Mouse (Mus musculus) myocyte (in vitro differentiated cells): ENCODE results near the gene Esr2. TPM values are rescaled to one million over a fixed set of nuclear protein-coding genes. Genes with fewer than 3 reads are reported as not detected.

Source experiments
- H3K27me3 ChIP-seq: one replicate; pipeline ENCODE4 v1.6.1; 2011; ENCODE audit not compliant: control insufficient read depth, insufficient read depth, insufficient read length
- H3K36me3 ChIP-seq: one replicate; pipeline ENCODE4 v1.6.1; 2011; ENCODE audit not compliant: control insufficient read depth, insufficient read depth
- H3K4me2 ChIP-seq: one replicate; pipeline ENCODE4 v1.6.1; 2011; ENCODE audit warnings: low read depth, control low read depth
- H3K4me3 ChIP-seq: one replicate; pipeline ENCODE4 v1.5.1; 2011; ENCODE audit warnings: mild to moderate bottlenecking, control low read depth, moderate library complexity
- H3K79me2 ChIP-seq: one replicate; pipeline ENCODE4 v1.6.1; 2011; ENCODE audit not compliant: control insufficient read depth, insufficient read depth
- H3ac ChIP-seq: one replicate; pipeline ENCODE4 v1.6.1; 2011; ENCODE audit not compliant: control insufficient read depth, insufficient read length
- CEBPB ChIP-seq: IDR thresholded peaks from 2 replicates; pipeline ENCODE4 v1.6.1; 2011; ENCODE audit warnings: mild to moderate bottlenecking, moderate library complexity; ENCODE audit not compliant: poor library complexity, insufficient read depth, severe bottlenecking
- E2F4 ChIP-seq: IDR thresholded peaks from one replicate; pipeline ENCODE4 v1.6.1; 2011; ENCODE audit warnings: mild to moderate bottlenecking, control low read depth, moderate library complexity; ENCODE audit not compliant: insufficient read depth
- MAX ChIP-seq: IDR thresholded peaks from one replicate; pipeline ENCODE4 v1.6.1; 2011; ENCODE audit warnings: low read depth, mild to moderate bottlenecking, control low read depth
- MYOD1 ChIP-seq, 3 experiments: IDR thresholded peaks; one replicate each; pipeline ENCODE4 v1.6.1; 2011; ENCODE audit warnings: control low read depth in 2 of 3, low read depth in 2 of 3, mild to moderate bottlenecking in 2 of 3, moderate library complexity in 1 of 3; ENCODE audit not compliant: insufficient read length in 2 of 3, control insufficient read depth in 1 of 3
- MYOG ChIP-seq, 3 experiments: IDR thresholded peaks; one replicate each; pipeline ENCODE4 v1.6.1; 2011; ENCODE audit warnings: control low read depth in 2 of 3, low read depth in 2 of 3, mild to moderate bottlenecking in 2 of 3; ENCODE audit not compliant: insufficient read length in 2 of 3, control insufficient read depth in 1 of 3, insufficient read depth in 1 of 3
- POLR2A ChIP-seq: IDR thresholded peaks from one replicate; pipeline ENCODE4 v1.6.1; 2011; ENCODE audit warnings: low read depth, mild to moderate bottlenecking, control low read depth, moderate library complexity; ENCODE audit not compliant: insufficient read length
- POLR2AphosphoS2 ChIP-seq: IDR thresholded peaks from one replicate; pipeline ENCODE4 v1.6.1; 2011; ENCODE audit warnings: low read depth, control low read depth; ENCODE audit not compliant: insufficient read length
- REST ChIP-seq: IDR thresholded peaks from one replicate; pipeline ENCODE4 v1.6.1; 2011; ENCODE audit warnings: mild to moderate bottlenecking, control low read depth, moderate library complexity; ENCODE audit not compliant: insufficient read depth, insufficient read length
- SRF ChIP-seq: IDR thresholded peaks from one replicate; pipeline ENCODE4 v1.6.1; 2011; ENCODE audit warnings: low read depth; ENCODE audit not compliant: control insufficient read depth, insufficient read length
- TCF12 ChIP-seq: IDR thresholded peaks from one replicate; pipeline ENCODE4 v1.6.1; 2011; ENCODE audit warnings: mild to moderate bottlenecking, control low read depth; ENCODE audit not compliant: poor library complexity, insufficient read depth, severe bottlenecking
- TCF3 ChIP-seq: IDR thresholded peaks from one replicate; pipeline ENCODE4 v1.6.1; 2011; ENCODE audit warnings: low read depth, control low read depth; ENCODE audit not compliant: insufficient read length
- USF1 ChIP-seq: IDR thresholded peaks from one replicate; pipeline ENCODE4 v1.6.1; 2011; ENCODE audit warnings: low read depth, mild to moderate bottlenecking, control low read depth, moderate library complexity
- polyA plus RNA-seq: library from polyadenylated mRNA; unstranded; fragments of >200 nt; fragmentation: generic; extraction: Trizol; gene quantifications from one replicate; pipeline ENCODE4 v1.2.1, GENCODE M21; 2012; ENCODE audit warnings: missing spikeins

The Esr2 gene
- polyA plus RNA-seq, 1 experiment = 0.02 TPM

DNA sequence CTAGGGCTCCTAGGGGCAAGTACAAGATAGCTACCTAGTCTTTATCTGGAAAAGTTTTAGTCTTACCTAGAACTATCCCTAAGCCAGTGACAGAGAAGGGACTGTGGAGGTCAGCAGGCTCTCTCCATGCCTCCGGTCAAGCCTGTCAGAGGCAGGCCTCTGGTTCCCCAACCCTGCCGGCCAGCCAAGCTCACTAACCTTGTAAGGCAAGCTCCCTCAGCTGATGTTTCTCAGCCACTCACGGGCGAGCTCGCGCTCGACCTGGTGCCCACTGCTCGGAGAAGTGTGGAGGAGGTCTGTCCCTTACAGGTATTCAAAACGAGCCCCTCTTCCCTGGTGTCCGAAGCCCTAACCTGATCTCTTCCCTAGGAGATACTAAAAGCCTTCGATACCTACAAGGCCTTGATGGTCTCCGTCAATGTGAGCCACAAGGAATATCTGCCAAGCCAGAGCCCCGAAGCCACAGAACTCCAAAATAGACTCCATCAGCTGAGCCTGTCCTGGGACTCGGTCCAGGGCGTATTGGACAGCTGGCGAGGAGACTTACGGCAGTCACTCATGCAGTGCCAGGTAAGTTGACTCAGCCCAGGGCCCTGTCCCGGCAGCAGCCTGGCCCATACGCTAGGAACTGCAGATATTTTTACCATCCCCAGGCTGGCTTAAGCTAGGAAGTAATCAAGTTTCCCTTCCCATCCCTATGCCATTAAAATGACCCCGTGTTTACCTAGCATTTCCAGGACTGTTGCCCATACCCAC is 72.3 kb downstream of the Esr2 start:
- no peaks in the 10 kb centered on the region for H3K36me3 ChIP-seq
- no peak overlapping the region for H3K4me3 ChIP-seq
- no peak overlapping the region for H3ac ChIP-seq

DNA sequence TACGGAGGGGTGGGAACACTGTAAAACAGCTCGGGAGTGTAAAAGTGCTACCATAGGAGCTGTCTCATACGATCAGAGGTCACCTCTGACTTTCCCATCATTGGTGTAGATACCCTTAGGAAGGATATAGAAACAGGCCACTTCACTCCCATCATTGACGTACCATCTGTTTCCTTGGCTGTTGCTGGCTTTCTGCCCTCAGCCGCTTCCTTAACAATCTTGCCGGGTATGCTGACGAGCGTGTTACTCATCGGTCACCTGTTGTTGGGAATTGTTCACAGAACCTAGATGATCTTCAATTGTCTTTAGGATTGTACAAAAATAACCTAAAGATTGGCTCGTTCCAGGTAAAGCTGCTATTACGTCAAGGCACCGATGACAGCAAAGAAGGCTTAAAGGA is 74.4 kb downstream of the Esr2 start:
- TF ChIP-seq MYOD1 (IDR thresholded peaks at IDR 0.05; ENCODE audit: control insufficient read depth in 1 of 3, insufficient read length in 2 of 3, low read depth in 2 of 3) (no peak), MYOG (IDR thresholded peaks at IDR 0.05; ENCODE audit: control insufficient read depth in 1 of 3, insufficient read depth in 1 of 3, insufficient read length in 2 of 3, low read depth in 2 of 3) (no peak), E2F4 (no peak), REST (no peak), MAX (no peak), USF1 (no peak)
- Histone ChIP-seq H3K36me3 (no peaks in the 10 kb centered on the region), H3K79me2 (no peaks in the 10 kb centered on the region), H3K27me3 (no peaks in the 10 kb centered on the region), H3K4me3 (no peak overlapping the region), H3ac (no peak overlapping the region), H3K4me2 (no peak overlapping the region)

More for the DNA sequence above, 72.3 kb downstream of the Esr2 start:
- Histone ChIP-seq H3K27me3 (no peaks in the 10 kb centered on the region), H3K4me2 (peak overlapping the region; percentile 8), H3K79me2 (no peaks in the 10 kb centered on the region)
- TF ChIP-seq MYOG (IDR thresholded peaks at IDR 0.05; ENCODE audit: control insufficient read depth in 1 of 3, insufficient read depth in 1 of 3, insufficient read length in 2 of 3, low read depth in 2 of 3) (peak in 1 of 3 experiments; percentile 53), POLR2A (no peak), USF1 (no peak), REST (no peak), TCF3 (no peak), CEBPB (no peak), TCF12 (no peak), SRF (no peak), MYOD1 (IDR thresholded peaks at IDR 0.05; ENCODE audit: control insufficient read depth in 1 of 3, insufficient read length in 2 of 3, low read depth in 2 of 3) (peak in 1 of 3 experiments; percentile 72), MAX (no peak), E2F4 (no peak), POLR2AphosphoS2 (no peak)

DNA sequence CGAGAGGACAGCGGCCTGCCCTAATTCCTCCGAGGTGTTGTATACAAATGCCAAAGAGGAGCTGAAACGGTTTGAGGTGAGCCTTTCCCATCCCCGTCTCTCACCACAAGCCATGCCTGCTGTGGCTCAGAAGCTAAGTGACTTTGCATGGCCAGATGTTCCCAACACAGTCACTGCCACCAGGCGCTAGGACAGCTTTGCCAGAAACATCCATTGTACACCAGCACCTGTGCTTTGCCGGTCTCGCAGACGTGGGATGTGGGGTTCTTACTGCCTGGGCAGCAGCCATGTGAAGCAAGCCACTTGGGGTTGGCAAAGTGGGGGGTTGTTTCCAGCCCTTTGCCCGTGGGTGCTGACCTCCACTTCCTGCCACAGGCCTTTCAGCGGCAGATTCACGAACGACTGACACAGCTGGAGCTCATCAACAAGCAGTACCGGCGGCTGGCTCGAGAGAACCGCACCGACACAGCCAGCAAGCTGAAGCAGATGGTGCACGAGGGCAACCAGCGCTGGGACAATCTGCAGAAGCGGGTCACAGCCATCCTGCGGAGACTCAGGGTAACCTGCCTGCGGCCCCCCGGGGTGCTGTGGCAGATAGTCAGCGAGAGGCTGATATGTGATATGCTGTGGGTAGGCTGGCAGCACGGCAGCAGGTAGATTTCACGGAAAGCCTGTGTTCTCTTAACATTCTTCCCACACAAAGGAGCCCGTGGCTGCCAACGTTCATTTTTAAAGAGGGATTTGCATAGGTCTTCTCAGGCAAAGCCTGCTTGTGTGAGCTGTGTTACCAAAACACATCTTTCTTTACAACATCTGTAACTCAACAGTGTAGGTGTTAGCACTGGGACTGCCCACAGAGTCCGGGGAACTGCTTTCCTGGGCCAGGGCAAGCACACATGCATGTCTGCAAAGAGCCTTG is 81.7 kb downstream of the Esr2 start:
- H3ac ChIP-seq = no peak overlapping the region
- no peaks in the 10 kb centered on the region for H3K27me3 ChIP-seq
- H3K79me2 ChIP-seq = no peaks in the 10 kb centered on the region
- H3K4me2 ChIP-seq = no peak overlapping the region
- H3K36me3 ChIP-seq = no peaks in the 10 kb centered on the region
- TF ChIP-seq CEBPB (no peak), TCF3 (no peak), REST (no peak), TCF12 (no peak), SRF (no peak), USF1 (no peak), MYOG (IDR thresholded peaks at IDR 0.05; ENCODE audit: control insufficient read depth in 1 of 3, insufficient read depth in 1 of 3, insufficient read length in 2 of 3, low read depth in 2 of 3) (no peak), E2F4 (no peak), MAX (no peak), MYOD1 (IDR thresholded peaks at IDR 0.05; ENCODE audit: control insufficient read depth in 1 of 3, insufficient read length in 2 of 3, low read depth in 2 of 3) (no peak), POLR2A (no peak), POLR2AphosphoS2 (no peak)
- no peak overlapping the region for H3K4me3 ChIP-seq

DNA sequence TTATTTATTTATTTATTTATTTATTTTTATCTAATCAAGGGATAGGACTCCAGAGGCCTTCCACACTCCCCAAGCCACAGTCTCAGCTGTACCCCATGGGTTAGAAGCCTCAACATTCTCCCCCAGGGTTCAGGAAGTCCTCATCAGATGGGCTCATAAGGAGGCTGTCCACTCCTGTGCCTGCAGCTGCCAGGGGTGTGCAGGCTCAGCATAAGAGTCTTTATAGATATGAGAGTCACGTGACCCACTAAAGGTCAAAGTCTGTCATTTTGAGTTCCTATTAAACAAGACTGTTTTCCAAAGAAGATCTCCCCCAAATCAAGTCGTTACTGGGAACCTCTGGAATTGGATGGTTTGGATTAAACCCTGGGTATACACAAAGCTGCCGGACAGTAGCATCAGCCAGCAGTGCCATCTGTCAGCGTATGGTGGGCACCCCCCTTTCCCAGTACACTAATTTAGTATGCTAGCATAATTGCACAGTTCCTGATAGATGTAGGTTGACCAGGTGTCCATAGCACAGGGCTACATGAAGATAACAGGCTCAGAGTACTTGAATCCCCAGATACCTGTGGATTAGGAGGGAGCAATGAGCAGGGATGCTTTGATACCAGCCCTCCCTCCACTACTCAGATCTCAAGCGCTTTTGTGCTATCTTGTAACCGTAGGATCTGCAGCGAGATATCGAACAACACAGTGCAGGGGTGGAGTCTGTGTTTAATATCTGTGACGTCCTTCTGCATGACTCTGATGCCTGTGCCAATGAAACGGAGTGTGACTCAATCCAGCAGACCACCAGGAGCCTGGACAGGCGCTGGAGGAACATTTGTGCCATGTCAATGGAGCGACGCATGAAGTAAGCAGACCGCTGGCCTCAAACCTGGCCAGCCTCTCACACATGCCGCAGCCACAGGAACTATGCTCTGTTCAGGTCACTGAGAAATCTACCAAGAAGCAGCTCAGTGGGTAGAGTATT is 83.2 kb downstream of the Esr2 start:
- Histone ChIP-seq H3K4me3 (no peak overlapping the region), H3K27me3 (no peaks in the 10 kb centered on the region), H3K79me2 (no peaks in the 10 kb centered on the region), H3K36me3 (no peaks in the 10 kb centered on the region), H3K4me2 (no peak overlapping the region), H3ac (no peak overlapping the region)
- TF ChIP-seq REST (no peak), SRF (no peak), MYOD1 (IDR thresholded peaks at IDR 0.05; ENCODE audit: control insufficient read depth in 1 of 3, insufficient read length in 2 of 3, low read depth in 2 of 3) (no peak), POLR2A (no peak), MAX (no peak)
